In genomic region chr11:97148591-97148990, GRCm38 (mm10) we compare ENCODE assay signal across 10 mouse cellular contexts. TPM values are rescaled to one million over a fixed set of nuclear protein-coding genes. Genes with fewer than 3 reads are reported as not detected.
DNase-seq lines count a peak whose midpoint lies in the region; ATAC-seq lines count a peak whose summit lies in the region.
"Had no signal": no experiment of that assay in that cellular context is flagged by ENCODE, and none has a peak within 500 bp of the region (broad histone marks: within the 10 kb centered on the region; RNA-seq: fewer than 3 reads in every experiment).

No protein-coding gene starts in this region.

- H3K4me1 ChIP-seq in forebrain, embryonic 10.5 days, result peaks cover 65% of the 10 kb centered on the region
- H3K4me1 ChIP-seq in forebrain, embryonic 16.5 days (replicated peaks; ENCODE audit: control insufficient read depth, insufficient read depth, low read length), result peaks cover 22% of the 10 kb centered on the region
- H3K4me1 ChIP-seq in megakaryocyte, embryonic 14.5 days, result peaks cover 87% of the 10 kb centered on the region
- peaks cover 24% of the 10 kb centered on the region for H3K4me1 ChIP-seq in liver, embryonic 11.5 days (replicated peaks; ENCODE audit: control insufficient read depth, insufficient read depth, low read length)
- H3K4me1 ChIP-seq in stomach, embryonic 15.5 days, result peaks cover 38% of the 10 kb centered on the region

- peak overlapping the region; percentile 96; the same call in 1 of the 2 replicates for H3K27ac ChIP-seq in forebrain, embryonic 10.5 days
- H3K27ac ChIP-seq in forebrain, embryonic 16.5 days (ENCODE audit: low read length), result no peak overlapping the region
- H3K27ac ChIP-seq in liver, embryonic 11.5 days (ENCODE audit: low read depth, low read length), result no peak overlapping the region
- H3K27ac ChIP-seq in stomach, embryonic 15.5 days, result no peak overlapping the region

- H3K4me3 ChIP-seq in forebrain, embryonic 10.5 days, result peak overlapping the region; percentile 84
- H3K4me3 ChIP-seq in forebrain, embryonic 16.5 days (replicated peaks; ENCODE audit: low read length), result no peak overlapping the region
- H3K4me3 ChIP-seq in megakaryocyte, embryonic 14.5 days (replicated peaks), result peak overlapping the region; percentile 98
- peak overlapping the region; percentile 79 for H3K4me3 ChIP-seq in liver, embryonic 11.5 days (ENCODE audit: low read depth, low read length)
- H3K4me3 ChIP-seq in stomach, embryonic 15.5 days (replicated peaks), result peak overlapping the region; percentile 75
- H3K4me3 ChIP-seq: erythroblast, embryonic 14.5 days had no signal

- H3K36me3 ChIP-seq in forebrain, embryonic 10.5 days (replicated peaks), result peaks cover 34% of the 10 kb centered on the region
- no peaks in the 10 kb centered on the region; the same call in 1 of the 2 replicates for H3K36me3 ChIP-seq in forebrain, embryonic 16.5 days (ENCODE audit: control insufficient read depth, insufficient read depth)
- H3K36me3 ChIP-seq in megakaryocyte, embryonic 14.5 days (replicated peaks; ENCODE audit: low read length), result peaks cover 53% of the 10 kb centered on the region
- no peaks in the 10 kb centered on the region; the same call in 1 of the 2 replicates for H3K36me3 ChIP-seq in liver, embryonic 11.5 days (ENCODE audit: control insufficient read depth, insufficient read depth, low read length)
- 0 out of 2 replicates have a peak, but pooled peaks cover 7% of the 10 kb centered on the region for H3K36me3 ChIP-seq in stomach, embryonic 15.5 days

- no peak overlapping the region for H3K4me2 ChIP-seq in forebrain, embryonic 16.5 days (ENCODE audit: low read length)
- peak overlapping the region; percentile 88 for H3K4me2 ChIP-seq in liver, embryonic 11.5 days
- peak overlapping the region; percentile 93 for H3K4me2 ChIP-seq in stomach, embryonic 15.5 days

- no peak for ATAC-seq in forebrain, embryonic 16.5 days
- no peak for ATAC-seq in megakaryocyte, adult 5-6 weeks (ENCODE audit: poor library complexity, severe bottlenecking)
- no peak for ATAC-seq in liver, embryonic 11.5 days (replicated peaks; ENCODE audit: low FRiP score)
- no peak for ATAC-seq in stomach, embryonic 15.5 days (ENCODE audit: insufficient read depth, low FRiP score, low read depth)

- no peak for DNase-seq in forebrain, embryonic 10.5 days (ENCODE audit: extremely low spot score, low spot score)
- no peak for DNase-seq in liver, embryonic 11.5 days (ENCODE audit: low spot score)
- DNase-seq in layer of hippocampus, postnatal 10 days (ENCODE audit: low spot score in 2 of 2), result no peak
- DNase-seq in cerebellum, postnatal 10 days, result no peak
- DNase-seq: right cerebral cortex, postnatal 25 days had no signal

- no peaks in the 10 kb centered on the region for H3K9me3 ChIP-seq in forebrain, embryonic 10.5 days
- no peaks in the 10 kb centered on the region for H3K9me3 ChIP-seq in forebrain, embryonic 16.5 days (ENCODE audit: control insufficient read depth, low read length)
- H3K9me3 ChIP-seq in megakaryocyte, embryonic 14.5 days, result no peaks in the 10 kb centered on the region
- H3K9me3 ChIP-seq in liver, embryonic 11.5 days (ENCODE audit: control insufficient read depth, low read length), result no peaks in the 10 kb centered on the region
- H3K9me3 ChIP-seq in stomach, embryonic 15.5 days, result no peaks in the 10 kb centered on the region

- H3K27me3 ChIP-seq in forebrain, embryonic 10.5 days (ENCODE audit: poor library complexity, severe bottlenecking), result peaks cover 38% of the 10 kb centered on the region
- H3K27me3 ChIP-seq in forebrain, embryonic 16.5 days (replicated peaks; ENCODE audit: control insufficient read depth, insufficient read depth, low read length), result no peaks in the 10 kb centered on the region
- peaks cover 7% of the 10 kb centered on the region for H3K27me3 ChIP-seq in megakaryocyte, embryonic 14.5 days (replicated peaks)
- H3K27me3 ChIP-seq in liver, embryonic 11.5 days (replicated peaks; ENCODE audit: control insufficient read depth, insufficient read depth, low read length), result peaks cover 10% of the 10 kb centered on the region; the same call in 1 of the 2 replicates
- no peaks in the 10 kb centered on the region for H3K27me3 ChIP-seq in stomach, embryonic 15.5 days (replicated peaks)

- WGBS in forebrain, embryonic 10.5 days, result 31% methylated on average over 12 of the region's 12 CpGs
- WGBS in forebrain, embryonic 16.5 days, result 48% methylated on average over 12 of the region's 12 CpGs
- 42% methylated on average over 12 of the region's 12 CpGs for WGBS in liver, embryonic 11.5 days
- 40% methylated on average over 12 of the region's 12 CpGs for WGBS in stomach, embryonic 15.5 days

- H3K9ac ChIP-seq in forebrain, embryonic 16.5 days (replicated peaks; ENCODE audit: low read depth, low read length), result no peak overlapping the region; the same call in 1 of the 2 replicates
- H3K9ac ChIP-seq in liver, embryonic 11.5 days (ENCODE audit: low read depth, low read length), result 0 out of 2 replicates have a peak overlapping the region, but pooled peaks have one; percentile 17
- H3K9ac ChIP-seq in stomach, embryonic 15.5 days, result no peak overlapping the region

RNA-seq across cellular contexts. Expression of gene Tbkbp1, which starts 2.7 kb away (rescaled TPM):
- 3.9 and 4.0 TPM in 2 replicates for polyA plus RNA-seq in forebrain, embryonic 10.5 days (2016; fragmentation: Nextera tagmentation; extraction: Ambion mirVana)
- 5.7 and 6.0 TPM in 2 replicates for polyA plus RNA-seq in forebrain, embryonic 16.5 days (2015; fragmentation: Nextera tagmentation; extraction: Ambion mirVana)
- polyA plus RNA-seq in megakaryocyte, embryonic 14.5 days (2012; ENCODE audit: insufficient read depth, low replicate concordance), result 99.9 and 349 TPM in 2 replicates
- total RNA-seq in megakaryocyte, adult 5-6 weeks (2015), result 16.0 and 17.6 TPM in 2 replicates
- total RNA-seq in megakaryocyte, adult 5-6 weeks (2017), result 13.6 and 17.2 TPM in 2 replicates
- polyA plus RNA-seq in liver, embryonic 11.5 days (2014; fragmentation: Nextera tagmentation; extraction: Ambion mirVana), result 5.4 and 5.5 TPM in 2 replicates
- polyA plus RNA-seq in stomach, embryonic 15.5 days (2015; fragmentation: Nextera tagmentation; extraction: Ambion mirVana), result 4.1 and 5.3 TPM in 2 replicates
- 10 to 100 TPM; 54.4 to 60.4 TPM for total RNA-seq in layer of hippocampus, postnatal 10 days (2021)

RNA-seq across cellular contexts. Expression of gene Tbx21, which starts 33.5 kb away (rescaled TPM):
- polyA plus RNA-seq in forebrain, embryonic 10.5 days (2016; fragmentation: Nextera tagmentation; extraction: Ambion mirVana), result 0.23 and 0.37 TPM in 2 replicates
- polyA plus RNA-seq in forebrain, embryonic 16.5 days (2015; fragmentation: Nextera tagmentation; extraction: Ambion mirVana), result 0.35 and 0.38 TPM in 2 replicates
- polyA plus RNA-seq in megakaryocyte, embryonic 14.5 days (2012; ENCODE audit: insufficient read depth, low replicate concordance), result 0.09 and 1.6 TPM in 2 replicates
- 0.58 and 1.0 TPM in 2 replicates for total RNA-seq in megakaryocyte, adult 5-6 weeks (2015)
- total RNA-seq in megakaryocyte, adult 5-6 weeks (2017), result 1.1 and 1.3 TPM in 2 replicates
- polyA plus RNA-seq in liver, embryonic 11.5 days (2014; fragmentation: Nextera tagmentation; extraction: Ambion mirVana), result not detected in 2 replicates
- polyA plus RNA-seq in stomach, embryonic 15.5 days (2015; fragmentation: Nextera tagmentation; extraction: Ambion mirVana), result 0.24 TPM in 1 of 2 replicates, not detected in the other
- total RNA-seq in layer of hippocampus, postnatal 10 days (2021), result under 1 TPM; 0.18 TPM
- polyA plus RNA-seq: erythroblast, embryonic 14.5 days had no signal

RNA-seq across cellular contexts. Expression of gene Kpnb1, which starts 39.1 kb away (rescaled TPM):
- polyA plus RNA-seq in forebrain, embryonic 10.5 days (2016; fragmentation: Nextera tagmentation; extraction: Ambion mirVana), result 98.3 and 99.9 TPM in 2 replicates
- 39.0 and 40.6 TPM in 2 replicates for polyA plus RNA-seq in forebrain, embryonic 16.5 days (2015; fragmentation: Nextera tagmentation; extraction: Ambion mirVana)
- polyA plus RNA-seq in megakaryocyte, embryonic 14.5 days (2012; ENCODE audit: insufficient read depth, low replicate concordance), result 10.2 TPM in 2 replicates
- total RNA-seq in megakaryocyte, adult 5-6 weeks (2015), result 86.9 and 93.7 TPM in 2 replicates
- 196 and 233 TPM in 2 replicates for total RNA-seq in megakaryocyte, adult 5-6 weeks (2017)
- polyA plus RNA-seq in liver, embryonic 11.5 days (2014; fragmentation: Nextera tagmentation; extraction: Ambion mirVana), result 78.9 and 84.4 TPM in 2 replicates
- 47.2 and 50.2 TPM in 2 replicates for polyA plus RNA-seq in stomach, embryonic 15.5 days (2015; fragmentation: Nextera tagmentation; extraction: Ambion mirVana)
- total RNA-seq in layer of hippocampus, postnatal 10 days (2021), result 100 to 1,000 TPM; 125 to 136 TPM

Comparison
In these comparisons a context has a peak if more than half of its experiments do, and no peak if none do; other contexts are left out.
1. RNA of gene Tbkbp1, which starts 2.7 kb away (polyA plus RNA-seq): 99.9 to 349 TPM in megakaryocyte, embryonic 14.5 days; 5.7 to 6.0 TPM in forebrain, embryonic 16.5 days, 5.4 to 5.5 TPM in liver, embryonic 11.5 days, 4.1 to 5.3 TPM in stomach, embryonic 15.5 days and 3.9 to 4.0 TPM in forebrain, embryonic 10.5 days; every median in the first group is over 10 times any median in the second.